Mouse (Mus musculus) hindbrain, embryonic 12.5 days (tissue): Measurements from ENCODE around the gene Nr2f2. TPM values are rescaled to one million over a fixed set of nuclear protein-coding genes. Genes with fewer than 3 reads are reported as not detected.

Experiments
- ATAC-seq: fragments of 200-750 bp; cut with Nextera tagmentation; 2 replicates; pipeline ENCODE4 v1.8.0; 2017; ENCODE audit warnings: moderate TSS enrichment; ENCODE audit not compliant: low FRiP score
- H3K27ac ChIP-seq: fragments of 300-500 bp; sonication (generic); 2 replicates; pipeline ENCODE4 v1.5.1; 2016; ENCODE audit warnings: mild to moderate bottlenecking
- H3K27me3 ChIP-seq: fragments of 300-500 bp; sonication (generic); 2 replicates; pipeline ENCODE4 v1.6.1; 2016; ENCODE audit warnings: mild to moderate bottlenecking
- H3K36me3 ChIP-seq: fragments of 300-500 bp; sonication (generic); 2 replicates; pipeline ENCODE4 v1.6.1; 2016; ENCODE audit warnings: mild to moderate bottlenecking
- H3K4me1 ChIP-seq: fragments of 300-500 bp; sonication (generic); 2 replicates; pipeline ENCODE4 v1.6.1; 2016
- H3K4me2 ChIP-seq: fragments of 300-500 bp; sonication (generic); replicated peaks from 2 replicates; pipeline ENCODE4 v1.6.1; 2016; ENCODE audit warnings: mild to moderate bottlenecking
- H3K4me3 ChIP-seq: fragments of 300-500 bp; sonication (generic); 2 replicates; pipeline ENCODE4 v1.5.1; 2016; ENCODE audit warnings: mild to moderate bottlenecking
- H3K9ac ChIP-seq: fragments of 300-500 bp; sonication (generic); 2 replicates; pipeline ENCODE4 v1.6.1; 2016; ENCODE audit warnings: mild to moderate bottlenecking, moderate library complexity
- H3K9me3 ChIP-seq: fragments of 300-500 bp; sonication (generic); replicated peaks from 2 replicates; pipeline ENCODE4 v1.6.1; 2016; ENCODE audit warnings: mild to moderate bottlenecking
- WGBS: fragments of 180-500 bp; shearing (Covaris S2); methylation state at CpG from one replicate; pipeline ENCODE4 v1.1.7; 2016; 5-methylcytosine and 5-hydroxymethylcytosine counted together
- polyA plus RNA-seq: library from polyadenylated mRNA; unstranded; fragments of >200 nt; fragmentation: Nextera tagmentation; extraction: Ambion mirVana; gene quantifications from 2 replicates; pipeline ENCODE4 v1.2.1, GENCODE M21; 2016

The Nr2f2 gene
- polyA plus RNA-seq, result 133 and 146 TPM in 2 replicates

GRCm38 (mm10) chr7:70365941-70366807 is at the start of gene Nr2f2:
Nr2f2 (minus strand) TSS chr7:70366735.
- H3K4me2 ChIP-seq, result peak within 1 kb of the TSS; percentile 79
- no peak for ATAC-seq
- peak within 1 kb of the TSS; percentile 81 for H3K9ac ChIP-seq
- peak within 1 kb of the TSS; percentile 94 for H3K27ac ChIP-seq
- H3K4me3 ChIP-seq, result peak within 1 kb of the TSS; percentile 51
- no peaks in the 10 kb centered on the region for H3K9me3 ChIP-seq
- H3K36me3 ChIP-seq, result no peaks in the 10 kb centered on the region
- peaks cover 37% of the 10 kb centered on the region for H3K4me1 ChIP-seq
- 1% methylated on average over 16 of the region's 16 CpGs for WGBS
- peaks cover 31% of the 10 kb centered on the region for H3K27me3 ChIP-seq

- Histone ChIP-seq H3K9me3 (no peaks in the 10 kb centered on the region), H3K27ac (no peak overlapping the region), H3K36me3 (0 out of 2 replicates have a peak, but pooled peaks cover 6% of the 10 kb centered on the region), H3K27me3 (no peaks in the 10 kb centered on the region), H3K4me3 (no peak overlapping the region), H3K4me1 (no peaks in the 10 kb centered on the region), H3K4me2 (no peak overlapping the region), H3K9ac (no peak overlapping the region)
- WGBS, result 89% methylated on average over 4 of the region's 4 CpGs
- ATAC-seq, result no peak
These were observed 47.9 kb upstream of the Nr2f2 start for GRCm38 (mm10) chr7:70414461-70414860.

GRCm38 (mm10) chr7:70413646-70414045 is 47.1 kb upstream of the Nr2f2 start:
- H3K9ac ChIP-seq, result no peak overlapping the region
- H3K36me3 ChIP-seq, result 0 out of 2 replicates have a peak, but pooled peaks cover 6% of the 10 kb centered on the region
- H3K4me3 ChIP-seq, result no peak overlapping the region
- no peak for ATAC-seq
- no peak overlapping the region for H3K4me2 ChIP-seq
- H3K9me3 ChIP-seq, result no peaks in the 10 kb centered on the region
- no peaks in the 10 kb centered on the region for H3K27me3 ChIP-seq
- H3K4me1 ChIP-seq, result no peaks in the 10 kb centered on the region
- 80% methylated on average over 4 of the region's 4 CpGs for WGBS
- no peak overlapping the region for H3K27ac ChIP-seq

GRCm38 (mm10) chr7:70412900-70413299 is 46.4 kb upstream of the Nr2f2 start:
- ATAC-seq, result no peak
- no peaks in the 10 kb centered on the region for H3K4me1 ChIP-seq
- H3K4me2 ChIP-seq, result no peak overlapping the region
- no peaks in the 10 kb centered on the region for H3K27me3 ChIP-seq
- 92% methylated on average over 7 of the region's 7 CpGs for WGBS
- no peak overlapping the region for H3K27ac ChIP-seq
- H3K36me3 ChIP-seq, result 0 out of 2 replicates have a peak, but pooled peaks cover 6% of the 10 kb centered on the region
- no peaks in the 10 kb centered on the region for H3K9me3 ChIP-seq
- H3K4me3 ChIP-seq, result no peak overlapping the region
- H3K9ac ChIP-seq, result no peak overlapping the region

GRCm38 (mm10) chr7:70410350-70410749 is 43.8 kb upstream of the Nr2f2 start:
- no peak for ATAC-seq
- 78% methylated on average over 3 of the region's 3 CpGs for WGBS

GRCm38 (mm10) chr7:70409890-70410289 is 43.4 kb upstream of the Nr2f2 start:
- 83% methylated on average over 11 of the region's 11 CpGs for WGBS
- no peaks in the 10 kb centered on the region for H3K9me3 ChIP-seq
- no peaks in the 10 kb centered on the region for H3K27me3 ChIP-seq
- ATAC-seq, result no peak
- no peak overlapping the region for H3K9ac ChIP-seq
- no peak overlapping the region for H3K4me2 ChIP-seq
- no peak overlapping the region for H3K27ac ChIP-seq
- H3K4me3 ChIP-seq, result no peak overlapping the region
- no peaks in the 10 kb centered on the region for H3K4me1 ChIP-seq
- peaks cover 11% of the 10 kb centered on the region; the same call in 1 of the 2 replicates for H3K36me3 ChIP-seq

More at GRCm38 (mm10) chr7:70410350-70410749, 43.8 kb upstream of the Nr2f2 start:
- H3K36me3 ChIP-seq, result 0 out of 2 replicates have a peak, but pooled peaks cover 11% of the 10 kb centered on the region
- no peaks in the 10 kb centered on the region for H3K27me3 ChIP-seq
- no peak overlapping the region for H3K4me3 ChIP-seq
- H3K4me1 ChIP-seq, result no peaks in the 10 kb centered on the region
- H3K9me3 ChIP-seq, result no peaks in the 10 kb centered on the region
- no peak overlapping the region for H3K9ac ChIP-seq
- no peak overlapping the region for H3K4me2 ChIP-seq
- no peak overlapping the region for H3K27ac ChIP-seq

GRCm38 (mm10) chr7:70408814-70409213 is 42.3 kb upstream of the Nr2f2 start:
- H3K9ac ChIP-seq, result no peak overlapping the region
- H3K27ac ChIP-seq, result no peak overlapping the region
- H3K27me3 ChIP-seq, result no peaks in the 10 kb centered on the region
- H3K9me3 ChIP-seq, result no peaks in the 10 kb centered on the region
- H3K4me1 ChIP-seq, result no peaks in the 10 kb centered on the region
- ATAC-seq, result no peak
- H3K4me3 ChIP-seq, result no peak overlapping the region
- 76% methylated on average over 3 of the region's 3 CpGs for WGBS
- H3K4me2 ChIP-seq, result no peak overlapping the region
- peaks cover 17% of the 10 kb centered on the region; the same call in 1 of the 2 replicates for H3K36me3 ChIP-seq

GRCm38 (mm10) chr7:70407123-70407522 is 40.6 kb upstream of the Nr2f2 start:
- Histone ChIP-seq H3K4me1 (no peaks in the 10 kb centered on the region), H3K4me3 (no peak overlapping the region), H3K4me2 (no peak overlapping the region), H3K27me3 (no peaks in the 10 kb centered on the region), H3K9ac (no peak overlapping the region), H3K36me3 (peaks cover 17% of the 10 kb centered on the region; the same call in 1 of the 2 replicates), H3K27ac (no peak overlapping the region), H3K9me3 (no peaks in the 10 kb centered on the region)
- WGBS, result 93% methylated on average over 11 of the region's 11 CpGs
- ATAC-seq, result no peak

GRCm38 (mm10) chr7:70406527-70406926 is 40.0 kb upstream of the Nr2f2 start:
- no peak overlapping the region for H3K4me2 ChIP-seq
- 96% methylated on average over 11 of the region's 11 CpGs for WGBS
- no peaks in the 10 kb centered on the region for H3K27me3 ChIP-seq
- no peaks in the 10 kb centered on the region for H3K4me1 ChIP-seq
- H3K9ac ChIP-seq, result no peak overlapping the region
- no peak overlapping the region for H3K27ac ChIP-seq
- no peaks in the 10 kb centered on the region for H3K9me3 ChIP-seq
- H3K36me3 ChIP-seq, result peaks cover 17% of the 10 kb centered on the region; the same call in 1 of the 2 replicates
- H3K4me3 ChIP-seq, result no peak overlapping the region
- ATAC-seq, result no peak

GRCm38 (mm10) chr7:70405466-70405865 is 38.9 kb upstream of the Nr2f2 start:
- peaks cover 15% of the 10 kb centered on the region; the same call in 1 of the 2 replicates for H3K36me3 ChIP-seq
- no peaks in the 10 kb centered on the region for H3K4me1 ChIP-seq
- no peak overlapping the region for H3K4me2 ChIP-seq
- no peaks in the 10 kb centered on the region for H3K9me3 ChIP-seq
- H3K27me3 ChIP-seq, result no peaks in the 10 kb centered on the region
- H3K9ac ChIP-seq, result no peak overlapping the region
- H3K4me3 ChIP-seq, result no peak overlapping the region
- ATAC-seq, result no peak
- WGBS, result 67% methylated on average over 2 of the region's 2 CpGs
- no peak overlapping the region for H3K27ac ChIP-seq

- Histone ChIP-seq H3K9me3 (no peaks in the 10 kb centered on the region), H3K27ac (no peak overlapping the region), H3K27me3 (no peaks in the 10 kb centered on the region), H3K36me3 (no peaks in the 10 kb centered on the region), H3K4me2 (no peak overlapping the region), H3K9ac (no peak overlapping the region), H3K4me1 (0 out of 2 replicates have a peak, but pooled peaks cover 3% of the 10 kb centered on the region), H3K4me3 (no peak overlapping the region)
- whole genome bisulfite sequencing, result 94% methylated on average over 4 of the region's 4 CpGs
- no peak for ATAC-seq
These were observed 16.3 kb upstream of the Nr2f2 start for GRCm38 (mm10) chr7:70382828-70383227.

- Histone ChIP-seq H3K4me1 (0 out of 2 replicates have a peak, but pooled peaks cover 3% of the 10 kb centered on the region), H3K4me2 (peak overlapping the region; percentile 9; the same call in 1 of the 2 replicates), H3K27me3 (no peaks in the 10 kb centered on the region), H3K4me3 (no peak overlapping the region), H3K27ac (no peak overlapping the region; the same call in 1 of the 2 replicates), H3K36me3 (no peaks in the 10 kb centered on the region), H3K9me3 (no peaks in the 10 kb centered on the region), H3K9ac (no peak overlapping the region)
- WGBS, result 51% methylated on average over 14 of the region's 14 CpGs
- peak; percentile 81 for ATAC-seq
These were observed 15.1 kb upstream of the Nr2f2 start for GRCm38 (mm10) chr7:70381409-70382244.
